Mouse (Mus musculus): ENCODE data around the gene Gca. TPM values are rescaled to one million over a fixed set of nuclear protein-coding genes. Genes with fewer than 3 reads are reported as not detected.

The Gca gene
- polyA plus RNA-seq, 1 experiment from 2014 or later, result 2.9 TPM

DNA sequence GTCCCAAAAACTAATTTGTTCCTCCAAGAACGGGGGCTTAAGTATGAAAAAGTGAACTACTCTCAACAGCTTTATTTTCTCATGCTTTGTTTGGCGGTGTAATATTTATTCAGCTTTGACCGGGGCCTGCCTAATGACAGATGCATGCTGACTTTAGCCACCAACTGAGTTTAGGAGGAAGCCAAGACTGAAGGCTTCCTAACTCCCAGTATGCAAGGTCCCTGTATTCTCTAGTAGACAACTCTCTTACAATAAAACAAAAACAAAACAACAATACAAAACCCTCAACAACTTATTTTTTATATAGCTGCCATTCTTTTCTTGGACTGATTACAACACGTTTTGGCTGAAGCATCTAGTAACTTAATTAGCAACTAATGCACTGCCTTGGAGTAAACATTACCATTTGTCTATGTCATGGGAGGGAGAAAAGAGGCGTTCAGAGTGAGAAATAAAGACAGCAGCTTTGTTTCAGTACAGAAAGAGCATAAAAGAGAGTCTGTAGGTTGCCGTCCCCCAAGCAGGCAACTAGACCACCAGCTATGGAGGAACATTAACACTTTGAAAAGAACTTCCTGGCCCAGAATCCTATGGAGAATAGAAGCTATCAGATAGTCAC, 17.3 kb upstream of the Gca start:
- Histone ChIP-seq H3K27ac (peak overlapping the region; percentile 78; the same call in 1 of the 2 replicates), H3K27me3 (ENCODE audit: poor library complexity, severe bottlenecking) (peaks cover 20% of the 10 kb centered on the region), H3K4me3 (peak overlapping the region; percentile 58), H3K4me1 (peaks cover 18% of the 10 kb centered on the region), H3K36me3 (replicated peaks) (no peaks in the 10 kb centered on the region), H3K9me3 (no peaks in the 10 kb centered on the region)
- WGBS, result 18% methylated on average over 6 of the region's 6 CpGs
- no peak for DNase-seq (ENCODE audit: extremely low spot score, low spot score)

DNA sequence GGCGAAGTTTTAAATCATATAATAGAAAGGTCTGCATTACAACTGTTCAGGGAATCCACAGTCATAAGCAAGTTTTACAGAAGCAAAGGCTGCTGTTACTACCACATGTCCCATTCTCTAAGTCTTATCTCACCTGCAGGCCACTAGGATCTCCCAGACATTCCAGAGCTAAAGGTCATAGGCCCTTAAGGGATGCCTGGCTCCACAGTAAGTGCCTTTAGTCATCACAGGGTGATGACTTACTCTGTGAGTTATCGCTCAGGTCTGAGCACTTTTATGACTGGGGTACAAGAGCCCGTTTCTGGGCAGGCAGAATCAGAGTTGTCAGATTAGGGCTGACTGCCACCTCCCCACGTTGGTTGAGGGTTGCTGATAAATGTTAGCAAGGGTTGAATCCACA, 12.2 kb upstream of the Gca start:
- Histone ChIP-seq H3K36me3 (replicated peaks) (no peaks in the 10 kb centered on the region), H3K27me3 (ENCODE audit: poor library complexity, severe bottlenecking) (0 out of 2 replicates have a peak, but pooled peaks cover 6% of the 10 kb centered on the region), H3K27ac (no peak overlapping the region), H3K9me3 (no peaks in the 10 kb centered on the region), H3K4me1 (peaks cover 6% of the 10 kb centered on the region), H3K4me3 (no peak overlapping the region)
- 89% methylated on average over 4 of the region's 4 CpGs for WGBS
- no peak for DNase-seq (ENCODE audit: extremely low spot score, low spot score)

DNA sequence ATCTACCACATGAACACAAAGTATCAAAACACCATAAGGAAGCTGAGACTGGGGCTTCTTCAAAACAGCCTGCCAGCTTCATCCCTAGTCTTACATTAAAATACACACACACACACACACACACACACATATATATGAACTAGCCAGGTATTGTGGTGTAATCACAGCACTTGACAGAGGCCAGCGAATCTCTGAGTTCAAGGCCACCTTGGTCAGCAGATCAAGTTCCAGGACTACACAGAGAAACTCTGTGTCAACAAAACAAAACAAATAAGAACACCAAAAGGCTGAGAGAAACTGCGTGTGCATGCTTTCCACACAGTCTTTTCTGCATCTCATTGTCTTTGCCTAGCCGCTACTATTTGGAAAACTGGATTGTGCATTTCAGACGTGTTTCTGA, 11.6 kb upstream of the Gca start:
- Histone ChIP-seq H3K4me1 (no peaks in the 10 kb centered on the region; the same call in 1 of the 2 replicates), H3K9me3 (no peaks in the 10 kb centered on the region), H3K27ac (no peak overlapping the region), H3K27me3 (ENCODE audit: poor library complexity, severe bottlenecking) (0 out of 2 replicates have a peak, but pooled peaks cover 6% of the 10 kb centered on the region), H3K4me3 (no peak overlapping the region), H3K36me3 (replicated peaks) (no peaks in the 10 kb centered on the region)
- DNase-seq (ENCODE audit: extremely low spot score, low spot score), result no peak
- WGBS, result 90% methylated on average over 4 of the region's 4 CpGs

DNA sequence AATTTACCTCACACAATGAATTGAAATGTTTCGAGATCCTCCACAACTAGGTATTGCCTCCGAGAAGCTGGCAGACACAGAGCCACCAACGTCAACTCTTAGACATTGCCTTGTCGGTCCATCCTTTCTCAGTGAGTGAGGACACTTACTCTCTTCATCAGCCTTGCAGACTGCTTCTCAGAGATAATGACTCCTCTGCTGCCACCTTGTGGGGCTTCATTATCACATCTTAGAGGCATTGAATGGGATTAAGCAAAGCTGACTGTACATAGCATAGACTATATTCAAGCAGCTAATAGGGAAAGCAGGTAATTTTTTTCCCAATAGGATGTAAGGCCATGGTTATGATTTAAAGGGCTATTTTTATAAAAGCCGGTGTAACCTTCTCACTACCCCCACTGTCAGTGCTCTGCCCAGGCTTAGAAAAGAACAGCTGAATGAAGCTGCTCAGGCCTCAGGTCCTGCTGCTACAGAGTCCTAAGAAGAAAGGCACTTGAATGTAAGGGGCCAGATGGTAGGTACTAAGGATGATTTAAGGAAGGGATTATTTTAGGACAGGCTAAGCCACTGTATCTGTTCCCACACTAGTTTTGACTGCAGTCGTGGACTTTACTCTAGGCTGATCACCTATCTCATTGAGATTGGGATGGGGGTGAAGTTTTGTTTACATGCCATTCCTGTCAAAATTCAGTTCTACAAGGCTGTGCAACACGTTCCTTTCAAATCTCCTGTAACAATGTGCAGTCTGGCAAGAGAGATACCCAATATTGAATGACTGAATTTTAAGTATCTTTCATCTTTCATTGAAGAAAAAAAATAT, 9.4 kb upstream of the Gca start:
- 0 out of 2 replicates have a peak, but pooled peaks cover 6% of the 10 kb centered on the region for H3K27me3 ChIP-seq (ENCODE audit: poor library complexity, severe bottlenecking)
- DNase-seq (ENCODE audit: extremely low spot score, low spot score), result no peak
- no peaks in the 10 kb centered on the region for H3K4me1 ChIP-seq
- H3K9me3 ChIP-seq, result no peaks in the 10 kb centered on the region
- no peak overlapping the region for H3K4me3 ChIP-seq
- 54% methylated on average over 7 of the region's 7 CpGs for WGBS
- no peak overlapping the region for H3K27ac ChIP-seq
- H3K36me3 ChIP-seq (replicated peaks), result no peaks in the 10 kb centered on the region

DNA sequence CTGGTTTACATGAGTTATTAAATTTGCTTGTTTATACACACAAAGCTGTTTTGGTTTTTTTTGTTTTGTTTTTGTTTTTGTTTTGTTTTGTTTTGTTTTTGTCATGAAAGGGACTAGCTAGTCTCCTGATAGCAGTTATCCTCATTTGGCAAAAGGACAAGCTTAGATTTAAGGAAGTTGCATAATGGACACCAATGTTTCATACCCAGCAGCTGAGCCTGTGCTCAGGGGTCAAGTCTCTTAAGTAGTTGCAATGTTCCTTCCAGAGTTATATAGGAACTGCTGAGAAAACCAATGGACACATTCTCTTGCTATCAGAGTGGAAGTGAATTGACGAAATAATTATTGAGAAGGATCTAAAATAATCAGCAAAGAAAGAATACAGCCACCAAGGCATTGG, 8.0 kb upstream of the Gca start:
- Histone ChIP-seq H3K27ac (no peak overlapping the region), H3K36me3 (replicated peaks) (no peaks in the 10 kb centered on the region), H3K4me3 (no peak overlapping the region), H3K9me3 (no peaks in the 10 kb centered on the region), H3K4me1 (no peaks in the 10 kb centered on the region), H3K27me3 (ENCODE audit: poor library complexity, severe bottlenecking) (0 out of 2 replicates have a peak, but pooled peaks cover 6% of the 10 kb centered on the region)
- no peak for DNase-seq (ENCODE audit: extremely low spot score, low spot score)
- WGBS, result 65% methylated on average over 1 of the region's 1 CpGs

DNA sequence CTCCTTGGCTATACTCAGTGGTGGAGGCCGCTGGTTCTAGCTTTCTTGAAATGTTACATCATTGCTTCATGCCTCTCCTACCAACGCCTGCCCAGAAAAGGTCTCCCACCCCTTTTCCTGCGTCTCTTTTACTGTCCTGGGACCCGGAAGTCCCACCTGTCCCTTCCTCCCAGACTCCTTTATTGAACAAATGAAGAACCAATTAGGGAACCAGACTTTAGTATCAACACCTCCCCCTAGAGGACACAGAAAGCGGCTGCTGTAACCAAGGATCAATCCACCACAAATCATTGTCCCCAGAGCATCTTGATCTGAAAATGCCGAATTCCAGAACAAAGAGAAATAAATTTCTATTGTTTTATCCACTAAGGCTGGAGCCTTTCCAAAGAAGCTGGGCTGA, 3.5 kb upstream of the Gca start:
- H3K27ac ChIP-seq, result no peak overlapping the region
- 58% methylated on average over 6 of the region's 6 CpGs for WGBS
- H3K36me3 ChIP-seq (replicated peaks), result no peaks in the 10 kb centered on the region
- no peak overlapping the region for H3K4me3 ChIP-seq
- H3K9me3 ChIP-seq, result no peaks in the 10 kb centered on the region
- no peak for DNase-seq (ENCODE audit: extremely low spot score, low spot score)
- H3K27me3 ChIP-seq (ENCODE audit: poor library complexity, severe bottlenecking), result peaks cover 20% of the 10 kb centered on the region
- peaks cover 9% of the 10 kb centered on the region; the same call in 1 of the 2 replicates for H3K4me1 ChIP-seq

GRCm38 (mm10) chr2:62662560-62662959, 1.5 kb upstream of the Gca start:
- Histone ChIP-seq H3K4me3 (no peak overlapping the region), H3K9me3 (no peaks in the 10 kb centered on the region), H3K36me3 (replicated peaks) (no peaks in the 10 kb centered on the region), H3K27ac (no peak overlapping the region), H3K4me1 (peaks cover 9% of the 10 kb centered on the region; the same call in 1 of the 2 replicates), H3K27me3 (ENCODE audit: poor library complexity, severe bottlenecking) (peaks cover 15% of the 10 kb centered on the region)
- WGBS, result 87% methylated on average over 3 of the region's 3 CpGs
- DNase-seq (ENCODE audit: extremely low spot score, low spot score), result no peak

- 68% methylated on average over 7 of the region's 7 CpGs for WGBS
- Histone ChIP-seq H3K27me3 (ENCODE audit: poor library complexity, severe bottlenecking) (peaks cover 15% of the 10 kb centered on the region), H3K36me3 (replicated peaks) (no peaks in the 10 kb centered on the region), H3K4me3 (peak overlapping the region; percentile 70), H3K9me3 (no peaks in the 10 kb centered on the region), H3K4me1 (peaks cover 9% of the 10 kb centered on the region; the same call in 1 of the 2 replicates), H3K27ac (no peak overlapping the region)
- no peak for DNase-seq (ENCODE audit: extremely low spot score, low spot score)
These were observed 754 bp downstream of the Gca start for GRCm38 (mm10) chr2:62664839-62665238.

- Histone ChIP-seq H3K27ac (no peak overlapping the region), H3K4me3 (no peak overlapping the region), H3K36me3 (replicated peaks) (no peaks in the 10 kb centered on the region), H3K4me1 (peaks cover 9% of the 10 kb centered on the region; the same call in 1 of the 2 replicates), H3K27me3 (ENCODE audit: poor library complexity, severe bottlenecking) (peaks cover 15% of the 10 kb centered on the region), H3K9me3 (no peaks in the 10 kb centered on the region)
- no peak for DNase-seq (ENCODE audit: extremely low spot score, low spot score)
- 75% methylated on average over 1 of the region's 1 CpGs for whole genome bisulfite sequencing
These were observed 1.5 kb downstream of the Gca start for GRCm38 (mm10) chr2:62665536-62665935.

- WGBS, result 89% methylated on average over 3 of the region's 3 CpGs
These were observed 5.8 kb downstream of the Gca start for GRCm38 (mm10) chr2:62669848-62670247.

DNA sequence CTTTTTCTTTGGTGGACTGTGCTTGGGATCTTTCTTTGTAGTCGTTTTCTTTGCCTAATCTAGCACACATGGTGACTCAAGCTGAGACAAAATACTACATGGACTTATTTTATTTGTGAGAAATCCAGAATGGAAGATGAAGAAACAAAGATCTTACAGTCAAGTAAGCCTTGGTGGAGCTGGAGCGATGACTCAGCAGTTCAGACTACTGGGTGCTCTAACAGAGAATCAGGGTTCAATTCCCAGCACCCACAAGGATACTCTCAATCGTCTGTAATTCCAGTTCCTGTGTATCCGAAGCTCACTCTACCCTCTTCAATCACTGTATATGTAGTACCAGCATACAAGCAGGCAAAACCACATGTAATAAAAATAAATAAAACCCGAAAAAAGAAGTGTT, 6.2 kb downstream of the Gca start:
- Histone ChIP-seq H3K4me3 (no peak overlapping the region), H3K4me1 (no peaks in the 10 kb centered on the region), H3K27ac (no peak overlapping the region), H3K9me3 (no peaks in the 10 kb centered on the region), H3K36me3 (replicated peaks) (no peaks in the 10 kb centered on the region), H3K27me3 (ENCODE audit: poor library complexity, severe bottlenecking) (peaks cover 3% of the 10 kb centered on the region)
- 90% methylated on average over 5 of the region's 5 CpGs for WGBS
- no peak for DNase-seq (ENCODE audit: extremely low spot score, low spot score)

More at GRCm38 (mm10) chr2:62669848-62670247, 5.8 kb downstream of the Gca start:
- no peak for DNase-seq (ENCODE audit: extremely low spot score, low spot score)
- peaks cover 8% of the 10 kb centered on the region for H3K27me3 ChIP-seq (ENCODE audit: poor library complexity, severe bottlenecking)
- H3K9me3 ChIP-seq, result no peaks in the 10 kb centered on the region
- H3K4me1 ChIP-seq, result no peaks in the 10 kb centered on the region
- no peaks in the 10 kb centered on the region for H3K36me3 ChIP-seq (replicated peaks)
- no peak overlapping the region for H3K27ac ChIP-seq
- H3K4me3 ChIP-seq, result no peak overlapping the region

DNA sequence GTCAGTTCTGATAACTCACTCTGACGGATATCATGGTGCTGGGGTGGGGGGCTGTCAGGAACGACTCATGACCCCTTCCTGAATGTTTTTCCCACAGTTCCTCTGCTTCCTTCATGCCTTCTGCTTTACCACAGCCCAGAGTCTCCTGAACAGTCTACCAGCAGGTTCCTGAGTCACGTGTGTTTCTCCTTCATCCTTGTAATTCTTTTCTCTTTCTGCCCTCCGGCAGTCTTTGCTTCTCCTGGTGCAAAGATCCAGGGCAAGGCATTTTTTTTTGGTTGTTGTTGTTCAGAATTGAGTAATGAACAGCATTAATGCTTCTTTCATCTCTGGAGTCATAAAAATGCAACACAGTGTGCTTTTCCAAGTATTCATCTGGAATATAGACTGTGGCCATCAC, 6.7 kb downstream of the Gca start:
- no peaks in the 10 kb centered on the region for H3K27me3 ChIP-seq (ENCODE audit: poor library complexity, severe bottlenecking)
- H3K27ac ChIP-seq, result no peak overlapping the region
- H3K9me3 ChIP-seq, result no peaks in the 10 kb centered on the region
- H3K36me3 ChIP-seq (replicated peaks), result no peaks in the 10 kb centered on the region
- no peak for DNase-seq (ENCODE audit: extremely low spot score, low spot score)
- 81% methylated on average over 4 of the region's 4 CpGs for WGBS
- no peaks in the 10 kb centered on the region for H3K4me1 ChIP-seq
- H3K4me3 ChIP-seq, result no peak overlapping the region

DNA sequence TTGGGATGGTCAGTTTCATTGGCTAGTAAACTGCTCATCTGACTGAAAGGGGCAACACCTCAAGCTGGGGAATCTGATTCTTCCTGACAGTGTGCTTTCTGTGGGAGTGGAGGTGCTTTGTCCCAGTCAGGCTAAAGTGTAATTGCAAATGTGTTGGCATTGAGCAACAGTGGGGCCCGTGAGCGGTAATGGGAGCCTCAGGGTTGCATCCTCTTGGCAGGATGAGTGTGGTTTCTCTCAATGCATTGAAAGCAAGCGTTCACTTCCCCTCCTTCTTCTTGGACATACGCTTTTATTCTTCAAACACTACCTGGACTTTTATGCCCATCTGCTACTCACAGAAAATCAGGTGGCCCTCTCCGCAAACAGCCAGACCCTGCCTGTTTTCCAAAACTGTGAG, 8.7 kb downstream of the Gca start:
- Histone ChIP-seq H3K27me3 (ENCODE audit: poor library complexity, severe bottlenecking) (no peaks in the 10 kb centered on the region), H3K9me3 (no peaks in the 10 kb centered on the region), H3K36me3 (replicated peaks) (no peaks in the 10 kb centered on the region), H3K4me1 (no peaks in the 10 kb centered on the region), H3K27ac (no peak overlapping the region), H3K4me3 (no peak overlapping the region)
- 92% methylated on average over 5 of the region's 5 CpGs for WGBS
- DNase-seq (ENCODE audit: extremely low spot score, low spot score), result no peak

Measured in forebrain, embryonic 10.5 days (tissue).